Mouse (Mus musculus): ENCODE results near the gene Celf2.

The Celf2 gene

DNA sequence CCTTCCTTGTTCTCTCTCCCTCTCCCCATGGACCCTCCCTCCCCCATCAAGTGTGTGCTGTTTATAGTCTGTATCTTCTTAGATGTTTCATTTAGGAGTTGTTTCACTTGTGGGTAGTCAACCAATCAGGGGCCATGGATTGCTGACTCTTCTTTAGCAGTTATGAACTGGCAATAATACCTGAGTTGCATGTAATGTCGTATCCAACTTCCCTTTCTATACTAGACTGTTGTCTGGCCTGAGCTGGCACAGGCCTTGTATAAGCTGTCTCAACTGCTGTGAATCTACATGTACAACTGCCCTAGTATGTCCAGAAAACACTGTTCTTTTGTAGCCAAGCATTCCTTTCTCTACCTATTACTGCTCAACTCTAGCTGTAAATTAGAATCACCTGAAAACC is 813.0 kb downstream of the Celf2 start:
- no peak for DNase-seq (ENCODE audit: low read depth, low spot score)

DNA sequence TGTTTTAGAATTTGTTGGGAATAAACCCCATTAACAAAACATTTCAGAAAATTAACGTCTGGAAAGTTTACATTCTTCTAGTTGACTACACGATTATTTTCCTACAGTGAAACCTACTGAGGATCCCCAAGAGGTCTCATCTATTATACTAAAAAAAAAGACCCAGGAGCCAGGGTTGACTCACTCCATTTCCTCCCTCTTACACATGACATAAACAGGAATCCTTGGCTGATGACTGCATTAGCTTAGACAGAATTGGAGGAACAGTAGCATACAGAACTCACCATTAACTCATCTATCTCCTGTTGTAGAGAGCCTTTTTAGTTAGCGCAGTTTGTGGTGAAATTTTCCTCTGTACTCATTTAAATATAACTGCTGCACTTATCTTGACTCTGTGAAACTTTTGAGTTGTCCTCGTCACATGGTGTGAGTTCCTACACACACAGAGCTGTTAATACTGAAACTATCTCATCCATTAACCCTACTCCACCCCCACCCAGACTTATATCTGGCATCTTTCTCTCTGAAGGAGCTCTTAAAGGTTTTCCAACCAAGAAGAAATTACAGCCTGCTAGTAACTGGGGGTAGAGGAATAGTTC is 813.9 kb downstream of the Celf2 start:
- DNase-seq (ENCODE audit: low read depth, low spot score), result no peak

DNA sequence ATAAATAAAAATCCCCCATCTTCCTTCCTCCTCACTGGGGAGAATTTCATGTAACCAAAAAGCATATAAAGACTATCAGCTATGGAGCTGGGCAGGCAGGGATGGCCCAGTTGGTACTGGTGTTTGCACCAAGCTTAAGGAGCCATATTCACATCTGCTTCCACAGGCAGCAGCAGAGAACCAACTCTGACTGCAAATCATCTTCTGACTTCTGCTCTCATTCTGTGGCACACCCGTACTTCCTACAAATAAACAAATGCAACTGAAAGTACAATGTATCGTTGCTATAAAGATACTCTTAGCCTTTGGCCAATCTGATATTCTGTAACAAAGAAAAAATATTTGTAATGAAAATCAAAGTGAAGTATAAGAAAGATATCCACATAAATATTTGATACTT is 819.7 kb downstream of the Celf2 start:
- no peak for DNase-seq (ENCODE audit: low read depth, low spot score)

DNA sequence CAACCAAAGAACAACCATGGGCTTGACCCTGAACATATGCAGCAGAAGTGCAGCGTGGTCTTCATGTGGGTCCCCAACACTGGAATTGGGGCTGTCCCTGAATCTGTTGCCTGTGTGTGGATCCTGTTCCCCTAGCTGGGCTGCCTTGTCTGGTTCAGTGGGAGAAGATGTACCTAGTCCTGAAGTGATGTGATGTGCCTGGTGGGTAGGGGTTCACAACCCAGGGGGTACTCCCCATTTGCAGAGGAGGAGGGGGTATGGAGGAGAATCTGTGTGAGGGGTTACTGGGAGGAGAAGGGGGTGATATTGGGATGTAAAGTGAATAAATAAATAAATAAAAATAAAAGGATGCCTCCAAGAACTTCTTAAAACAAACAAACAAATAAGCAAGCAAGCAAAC is 831.1 kb downstream of the Celf2 start:
- no peak for DNase-seq (ENCODE audit: low read depth, low spot score)

DNA sequence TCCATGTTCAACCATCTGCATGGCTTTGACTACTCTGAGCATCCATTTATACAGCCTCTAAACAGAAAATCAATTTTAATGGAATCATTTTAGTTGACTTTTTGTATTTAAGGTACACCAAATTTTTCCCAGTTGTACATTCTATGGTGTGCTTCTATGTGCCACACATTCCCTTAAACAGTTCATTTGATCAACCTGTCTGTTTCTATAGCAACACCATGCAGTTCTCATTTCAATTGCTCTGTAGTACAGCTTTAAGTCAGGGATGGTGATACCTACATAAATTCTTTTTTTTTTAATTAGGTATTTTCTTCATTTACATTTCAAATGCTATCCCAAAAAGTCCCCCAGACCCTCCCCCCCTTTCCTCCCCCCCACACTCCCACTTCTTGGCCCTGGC is 831.9 kb downstream of the Celf2 start:
- no peak for DNase-seq (ENCODE audit: low read depth, low spot score)

DNA sequence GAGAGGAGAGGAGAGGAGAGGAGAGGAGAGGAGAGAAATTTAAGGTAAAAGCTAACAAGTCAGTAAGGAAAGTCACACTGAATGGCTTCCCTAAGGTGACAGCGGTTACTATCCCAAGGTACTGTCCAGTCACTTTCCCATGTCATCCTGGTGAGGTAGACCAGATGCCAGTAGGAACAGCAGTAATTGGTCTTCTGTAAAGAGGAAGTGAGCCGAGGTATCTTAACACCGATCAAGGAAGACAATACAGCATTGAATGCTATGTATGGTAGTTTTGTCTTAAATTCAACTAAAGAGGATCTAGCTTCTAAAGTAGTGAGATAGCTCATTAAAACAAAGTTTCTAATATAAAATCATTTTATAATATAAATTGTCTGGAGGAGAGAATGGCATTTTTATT is 835.0 kb downstream of the Celf2 start:
- DNase-seq (ENCODE audit: low read depth, low spot score), result no peak

DNA sequence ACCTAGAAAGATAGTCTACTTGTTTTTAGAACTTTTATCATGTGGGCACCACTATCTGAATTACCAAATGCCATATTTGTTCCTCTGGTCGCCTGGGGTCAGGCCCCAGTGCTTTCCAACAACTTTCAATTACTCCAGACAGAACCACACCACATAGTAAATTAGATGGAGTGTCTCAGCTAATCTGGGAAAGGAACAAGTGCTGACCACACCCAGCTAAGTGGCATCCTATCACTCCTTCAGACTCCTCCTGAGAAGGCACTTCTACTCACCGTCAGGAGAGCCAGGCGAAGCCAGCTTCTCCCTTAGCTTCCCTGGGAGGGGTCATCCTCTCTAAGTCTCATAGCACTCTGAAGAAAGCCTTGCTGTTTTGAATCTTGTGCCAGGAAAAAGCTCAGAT is 835.9 kb downstream of the Celf2 start:
- no peak for DNase-seq (ENCODE audit: low read depth, low spot score)

DNA sequence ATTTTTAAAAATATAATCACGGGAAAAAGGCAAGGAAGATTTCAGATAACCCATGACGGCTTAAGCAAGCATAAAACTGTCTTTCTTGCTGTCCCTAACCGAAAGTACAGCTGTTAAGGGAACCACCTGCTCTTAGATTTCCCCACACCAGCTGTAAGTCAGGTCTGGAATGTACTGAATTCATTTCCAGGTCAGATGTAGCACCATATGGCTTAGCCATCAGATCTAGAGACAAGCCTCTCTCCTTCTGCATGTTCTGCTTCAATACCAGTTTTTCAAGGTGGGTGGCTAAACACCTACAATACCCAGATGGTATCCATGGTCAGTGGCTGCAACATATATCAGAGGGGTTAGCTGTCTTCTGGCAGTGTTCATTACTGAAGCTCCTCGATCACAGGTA is 841.8 kb downstream of the Celf2 start:
- no peak for DNase-seq (ENCODE audit: low read depth, low spot score)

DNA sequence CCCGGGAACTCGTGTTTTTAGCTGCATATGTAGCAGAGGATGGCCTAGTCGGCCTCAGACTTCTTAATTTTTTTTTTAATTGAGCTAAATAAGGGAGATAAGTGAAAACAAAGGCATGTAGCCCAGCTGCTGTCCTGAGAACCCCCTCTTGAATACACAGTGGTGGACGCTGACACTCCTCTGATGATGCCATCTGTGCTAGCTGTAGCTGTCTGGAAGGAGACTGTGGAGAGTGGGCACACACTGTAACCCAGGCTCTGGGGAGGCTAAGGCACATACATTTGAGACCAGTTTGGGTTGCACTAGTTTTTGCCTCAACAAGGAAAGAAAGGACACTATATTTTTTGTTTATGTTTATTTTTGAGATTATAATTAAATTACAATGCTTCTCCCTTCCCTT is 849.5 kb downstream of the Celf2 start:
- no peak for DNase-seq (ENCODE audit: low read depth, low spot score)

DNA sequence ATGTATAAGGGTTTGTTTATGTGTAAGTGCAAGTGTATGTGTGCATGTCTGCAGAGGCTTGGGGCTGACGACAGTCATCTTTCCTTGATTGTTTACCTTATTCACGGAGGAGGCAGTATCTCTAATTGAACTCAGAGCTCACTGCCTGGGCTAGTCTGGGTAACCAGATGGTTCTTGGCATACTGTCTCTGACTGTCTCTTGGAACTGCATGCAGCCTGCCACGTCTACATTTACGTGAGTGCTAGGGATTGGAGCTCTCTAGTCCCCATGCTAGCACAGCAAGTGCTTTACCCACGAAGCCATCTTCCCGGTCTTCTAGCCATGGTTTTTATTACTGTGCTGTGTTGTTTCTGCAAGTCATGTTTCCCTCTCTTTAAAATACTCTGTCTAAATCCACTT is 855.6 kb downstream of the Celf2 start:
- no peak for DNase-seq (ENCODE audit: low read depth, low spot score)

DNA sequence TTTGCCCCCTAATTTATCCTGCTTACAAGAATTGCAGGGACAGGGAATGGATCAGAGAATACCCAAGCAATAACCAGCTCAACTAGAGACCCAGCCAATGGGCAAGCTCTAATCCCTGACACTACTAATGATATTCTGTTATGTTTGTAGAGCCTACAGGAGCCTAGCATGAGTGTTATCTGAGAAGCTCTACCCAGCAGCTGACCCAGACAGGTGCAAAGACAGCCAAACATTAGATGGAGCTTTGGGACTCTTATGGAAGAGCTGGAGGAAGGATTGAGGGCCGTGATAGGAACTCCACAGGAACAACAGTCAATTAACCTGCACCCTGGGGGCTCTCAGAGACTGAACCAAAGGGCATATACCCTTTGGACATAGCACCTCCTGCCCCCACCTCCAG is 857.7 kb downstream of the Celf2 start:
- DNase-seq (ENCODE audit: low read depth, low spot score), result no peak

DNA sequence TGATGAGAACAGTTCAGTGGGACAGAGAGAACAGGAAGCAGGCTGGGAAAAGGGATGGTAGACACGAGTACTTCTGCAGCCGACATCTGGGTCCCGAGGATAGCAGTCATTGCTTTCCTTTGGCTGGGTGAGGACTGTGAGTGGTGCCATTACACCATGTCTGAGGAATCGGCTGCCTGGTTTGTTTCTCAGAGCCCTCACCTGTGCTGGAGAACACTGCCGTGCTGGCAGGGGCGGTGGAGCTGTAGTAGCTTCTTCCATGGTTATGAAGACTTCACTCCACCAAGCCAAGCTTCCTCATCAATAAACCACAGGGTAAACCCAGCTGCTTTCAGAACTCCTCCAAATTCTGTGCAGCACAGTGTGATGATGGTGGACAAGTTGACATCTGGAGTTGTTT is 860.5 kb downstream of the Celf2 start:
- DNase-seq (ENCODE audit: low read depth, low spot score), result no peak

DNA sequence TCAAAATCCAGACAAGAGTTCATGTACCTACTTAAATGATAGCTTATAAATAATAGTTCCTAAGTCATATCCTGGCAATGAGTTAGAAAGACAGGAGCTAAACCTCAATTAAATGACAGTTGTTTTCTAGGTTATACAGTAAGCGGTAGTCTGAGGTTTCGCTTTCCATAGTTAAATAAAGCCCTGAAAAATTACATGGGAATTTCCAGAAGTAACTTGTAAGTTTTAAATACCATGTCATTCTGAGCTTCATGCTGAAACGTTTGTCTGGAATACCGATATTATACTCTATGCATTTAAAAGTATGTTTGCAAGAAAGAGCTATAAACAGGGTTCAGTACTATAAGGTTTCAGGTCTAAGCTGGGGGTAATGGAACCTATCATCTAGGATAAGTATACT is 862.3 kb downstream of the Celf2 start:
- no peak for DNase-seq (ENCODE audit: low read depth, low spot score)

DNA sequence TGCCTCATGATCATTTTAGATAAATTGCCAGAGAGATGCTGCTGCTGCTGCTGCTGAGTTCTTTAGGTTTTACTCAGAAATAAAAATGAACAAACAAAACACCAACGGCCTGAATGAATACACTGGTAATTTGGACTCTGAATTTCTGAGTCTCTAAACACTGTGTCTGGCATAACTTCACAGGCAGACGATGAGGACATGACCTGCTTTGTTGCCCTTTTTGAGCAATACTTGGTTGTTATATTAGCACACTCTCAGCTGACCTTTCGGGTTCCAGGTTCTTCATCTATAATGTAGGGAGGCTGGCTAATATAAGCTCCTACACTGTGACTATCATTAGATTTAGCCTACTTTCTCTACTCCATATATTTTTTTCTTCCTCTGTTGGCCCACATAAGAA is 863.0 kb downstream of the Celf2 start:
- DNase-seq (ENCODE audit: low read depth, low spot score), result no peak

DNA sequence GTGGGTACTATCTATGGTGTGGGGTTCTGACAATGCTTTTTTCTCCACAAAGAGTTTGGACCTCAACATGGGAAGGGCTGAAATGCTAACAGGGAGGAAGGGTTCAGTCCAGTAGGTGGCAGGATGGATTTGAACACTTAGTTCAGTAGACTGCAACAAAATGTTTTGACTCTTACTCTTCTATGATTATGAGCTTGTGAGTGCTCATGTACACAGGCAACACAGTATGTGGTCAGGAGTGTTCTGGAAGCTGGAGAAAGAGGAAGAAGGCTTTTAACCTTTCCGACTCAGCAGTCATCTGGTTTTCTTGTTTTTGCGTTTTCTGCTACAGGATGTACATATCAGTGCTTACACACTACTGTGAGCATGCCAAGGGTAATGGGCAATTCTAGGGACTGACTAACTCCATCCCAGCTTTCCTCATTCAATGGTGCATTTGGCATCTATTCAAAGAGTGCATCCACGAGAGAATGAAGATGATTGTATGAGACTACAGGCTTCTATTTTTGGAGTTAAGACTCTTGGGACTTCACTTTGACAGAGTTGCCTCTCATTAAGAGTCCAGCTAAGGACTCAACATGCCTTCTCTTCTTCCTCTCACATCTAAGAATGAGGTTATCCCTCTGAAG is 867.0 kb downstream of the Celf2 start:
- DNase-seq (ENCODE audit: low read depth, low spot score), result no peak

DNA sequence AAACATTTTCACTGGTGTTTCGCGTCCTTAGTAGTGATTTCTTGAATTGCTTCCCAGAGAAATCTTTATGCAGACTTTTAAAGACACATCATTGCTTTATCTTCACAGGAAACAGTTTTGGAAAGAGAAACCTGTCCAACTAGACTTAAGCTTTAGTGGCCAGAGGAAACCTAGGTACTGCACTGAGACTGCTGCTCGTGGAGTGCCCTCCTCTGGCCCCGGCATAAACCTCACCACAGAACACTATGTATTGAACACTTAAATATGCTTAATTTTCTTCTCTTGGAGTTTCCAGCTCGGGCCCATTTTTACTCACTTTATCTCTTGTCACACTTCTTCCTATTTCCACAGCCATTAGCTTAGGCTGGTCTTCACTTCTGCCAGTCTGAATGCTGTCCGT is 870.0 kb downstream of the Celf2 start:
- no peak for DNase-seq (ENCODE audit: low read depth, low spot score)

DNA sequence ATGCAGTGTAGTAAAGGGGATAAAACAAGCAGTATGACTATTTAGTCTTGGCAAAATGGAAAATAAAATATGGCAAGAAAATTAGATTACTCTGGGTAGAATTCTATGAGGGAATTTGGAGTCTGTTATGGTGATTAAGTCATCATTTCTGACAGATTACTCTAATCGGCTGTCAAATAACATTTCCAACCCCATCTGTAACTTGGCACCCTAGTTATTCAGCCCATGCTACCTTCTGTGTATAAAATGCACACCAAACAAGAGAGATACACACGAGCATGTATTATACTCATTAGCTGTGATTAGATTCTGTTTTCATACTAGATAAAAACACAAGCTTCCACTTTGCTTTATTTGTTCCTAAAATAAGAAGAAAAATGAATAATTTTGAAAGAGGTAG is 872.2 kb downstream of the Celf2 start:
- DNase-seq (ENCODE audit: low read depth, low spot score), result no peak

DNA sequence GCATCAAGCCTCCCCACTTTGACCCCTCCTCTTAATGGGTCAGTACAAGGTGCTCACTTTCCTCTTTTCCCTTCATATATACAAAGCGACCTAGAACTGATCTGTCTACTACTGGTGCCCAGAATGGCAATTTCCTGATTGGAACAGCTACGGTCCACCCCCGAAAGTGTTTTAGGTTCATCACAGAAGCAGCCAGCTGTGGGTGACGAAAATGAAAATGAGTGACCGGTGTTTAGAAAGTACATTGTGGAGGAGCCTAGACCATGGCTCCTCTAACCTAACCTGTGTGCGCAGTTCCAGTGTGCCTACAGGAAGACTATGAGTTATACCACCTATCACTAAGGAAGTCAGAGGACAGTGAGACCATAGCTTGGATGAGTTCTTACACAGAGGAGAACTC is 874.5 kb downstream of the Celf2 start:
- DNase-seq (ENCODE audit: low read depth, low spot score), result no peak

DNA sequence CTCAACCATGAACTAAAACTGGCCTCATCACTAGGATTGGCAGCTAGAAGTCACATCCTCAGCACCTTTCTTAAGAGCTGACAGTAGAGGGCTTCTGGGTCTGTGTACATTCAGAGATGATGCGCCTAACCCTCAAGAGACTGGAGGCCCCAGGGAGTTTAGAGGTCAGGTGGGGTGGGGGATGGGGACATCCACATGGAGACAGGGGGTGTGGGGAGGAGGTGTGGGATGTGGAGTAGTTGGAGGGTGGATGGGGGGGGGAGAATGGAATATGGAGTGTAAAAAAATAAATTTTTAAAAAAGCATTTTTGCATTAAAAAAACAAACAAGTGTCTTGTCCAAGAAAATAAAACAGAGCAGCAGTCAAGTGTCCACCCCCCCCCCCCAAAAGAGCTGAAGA is 876.2 kb downstream of the Celf2 start:
- DNase-seq (ENCODE audit: low read depth, low spot score), result no peak

DNA sequence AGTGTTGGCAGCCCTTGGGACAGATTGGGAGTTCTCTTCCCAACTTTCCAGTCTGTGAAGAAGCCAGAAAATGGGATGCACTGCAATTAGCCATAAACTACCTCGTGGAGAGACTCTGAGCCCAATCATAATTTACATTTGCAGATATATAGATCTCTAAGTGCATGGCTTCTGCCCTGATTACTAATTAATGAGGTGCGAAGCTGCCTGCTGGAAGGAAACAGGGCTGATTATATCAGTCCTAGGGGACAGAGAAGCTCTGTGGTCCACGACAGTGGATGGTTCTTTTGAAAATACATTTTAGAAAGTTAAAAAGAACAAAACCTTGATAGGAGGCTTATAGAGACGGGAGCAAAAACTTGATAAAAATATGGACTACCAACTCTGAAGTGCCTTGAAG is 885.6 kb downstream of the Celf2 start:
- no peak for DNase-seq (ENCODE audit: low read depth, low spot score)

DNA sequence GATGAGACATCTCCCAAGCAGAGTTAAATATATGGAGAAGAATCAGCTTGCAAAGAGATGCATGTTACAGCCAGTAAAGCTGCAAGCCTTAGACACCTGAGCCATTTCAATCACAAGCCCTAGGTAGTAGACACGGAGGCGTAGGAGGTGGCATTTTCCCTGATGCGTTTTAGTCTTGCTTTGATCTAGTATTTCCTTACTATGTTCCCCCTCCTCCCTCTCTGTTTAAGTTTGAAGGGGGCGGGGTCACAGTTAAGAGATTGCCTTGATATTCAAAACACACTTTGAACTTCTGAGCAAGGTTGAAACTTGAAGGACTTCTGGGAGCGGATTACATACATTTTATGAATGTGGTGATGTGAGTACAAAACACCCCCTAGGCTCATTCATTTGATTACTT is 887.3 kb downstream of the Celf2 start:
- no peak for DNase-seq (ENCODE audit: low read depth, low spot score)

DNA sequence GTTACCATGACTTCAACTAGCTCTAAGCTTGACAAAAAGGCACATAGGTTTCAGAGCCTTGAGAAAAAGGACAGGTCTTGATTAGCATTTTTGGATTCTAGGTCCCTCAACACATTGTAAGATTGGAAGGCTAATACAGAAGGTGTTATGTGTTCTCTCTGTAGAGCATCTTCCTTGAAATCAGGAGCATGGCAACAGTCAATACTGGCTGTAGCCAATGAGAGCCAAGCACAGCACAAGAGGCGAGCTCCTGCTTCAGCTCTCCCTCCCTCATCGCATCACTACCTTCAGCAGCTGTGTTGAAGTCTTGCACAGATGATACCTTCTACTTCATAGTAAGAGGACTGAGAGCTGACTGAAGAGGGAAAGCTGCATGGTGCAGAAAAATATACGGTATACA is 890.5 kb downstream of the Celf2 start:
- DNase-seq (ENCODE audit: low read depth, low spot score), result no peak

DNA sequence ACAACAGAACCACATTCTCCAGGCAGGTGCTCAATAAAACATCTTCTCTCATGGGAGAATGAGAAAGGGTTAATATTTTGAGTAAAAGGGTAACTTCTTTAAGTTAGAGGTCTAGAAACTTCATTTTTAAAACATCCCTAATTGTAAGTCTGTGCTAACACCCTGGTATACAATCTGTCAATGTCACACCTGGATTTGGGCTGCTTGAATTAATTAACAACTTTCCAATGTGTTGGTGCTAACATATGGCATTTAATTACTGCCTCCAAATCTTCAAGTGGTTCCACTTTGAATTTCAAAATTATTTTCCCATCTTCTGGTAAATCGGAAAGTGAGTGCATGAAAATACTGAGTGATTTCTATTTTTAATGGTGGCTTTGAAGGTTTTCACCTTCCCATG is 890.9 kb downstream of the Celf2 start:
- no peak for DNase-seq (ENCODE audit: low read depth, low spot score)

DNA sequence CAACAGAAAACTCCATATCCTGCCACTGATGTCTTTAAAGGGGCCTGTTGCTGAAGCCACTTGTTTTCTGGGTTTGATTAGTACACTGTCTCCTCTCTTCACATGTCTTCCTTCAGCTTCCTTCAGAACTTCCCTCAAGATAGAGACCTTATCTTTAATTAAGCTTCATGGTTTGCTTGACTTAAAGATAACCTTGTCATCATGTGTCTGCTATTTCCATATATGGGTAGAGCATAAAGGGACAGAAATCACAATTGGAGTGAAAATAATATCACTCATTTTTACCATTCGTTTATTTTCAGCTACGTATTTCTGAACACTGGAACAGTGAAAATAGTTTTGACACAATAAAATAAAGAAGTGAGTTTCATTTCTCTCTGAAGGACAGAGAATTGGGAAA is 905.0 kb downstream of the Celf2 start:
- no peak for DNase-seq (ENCODE audit: low read depth, low spot score)
